Mouse (Mus musculus): Measurements from ENCODE around the gene Fam3c.
A peak's percentile ranks its signal among the peaks of the same experiment; 100 is the strongest.

The Fam3c gene

GRCm38 (mm10) chr6:22350239-22350571 is 5.8 kb downstream of the Fam3c start:
- DNase-seq: no peak

GRCm38 (mm10) chr6:22349531-22350238 is 6.4 kb downstream of the Fam3c start:
- no peak for DNase-seq

GRCm38 (mm10) chr6:22348975-22349374 is 7.1 kb downstream of the Fam3c start:
- DNase-seq: no peak

GRCm38 (mm10) chr6:22348130-22348529 is 7.9 kb downstream of the Fam3c start:
- DNase-seq: no peak

- DNase-seq: no peak
Observed at GRCm38 (mm10) chr6:22347132-22347902, 8.7 kb downstream of the Fam3c start.

GRCm38 (mm10) chr6:22344443-22344842 is 11.6 kb downstream of the Fam3c start:
- DNase-seq: no peak

GRCm38 (mm10) chr6:22343706-22344105 is 12.3 kb downstream of the Fam3c start:
- DNase-seq: no peak

GRCm38 (mm10) chr6:22343292-22343691 is 12.8 kb downstream of the Fam3c start:
- DNase-seq: no peak

GRCm38 (mm10) chr6:22340779-22341178 is 15.3 kb downstream of the Fam3c start:
- DNase-seq: no peak

GRCm38 (mm10) chr6:22339763-22340542 is 16.1 kb downstream of the Fam3c start:
- no peak for DNase-seq

- DNase-seq: no peak
Observed at GRCm38 (mm10) chr6:22332548-22332947, 23.5 kb downstream of the Fam3c start.

GRCm38 (mm10) chr6:22330169-22330960 is 25.7 kb downstream of the Fam3c start:
- no peak for DNase-seq

GRCm38 (mm10) chr6:22327931-22328330 is 28.1 kb downstream of the Fam3c start:
- DNase-seq: no peak

- no peak for DNase-seq
Observed at GRCm38 (mm10) chr6:22327091-22327490, 29.0 kb downstream of the Fam3c start.

GRCm38 (mm10) chr6:22326289-22326688 is 29.8 kb downstream of the Fam3c start:
- no peak for DNase-seq

- DNase-seq: peak; percentile 81
Observed at GRCm38 (mm10) chr6:22325364-22326072, 30.5 kb downstream of the Fam3c start.

- no peak for DNase-seq
Observed at GRCm38 (mm10) chr6:22298059-22298458, 58.0 kb downstream of the Fam3c start.

- DNase-seq: no peak
Observed at GRCm38 (mm10) chr6:22297028-22297427, 59.0 kb downstream of the Fam3c start.

- DNase-seq: no peak
Observed at GRCm38 (mm10) chr6:22293922-22294321, 62.1 kb downstream of the Fam3c start.

GRCm38 (mm10) chr6:22292056-22292455 is 64.0 kb downstream of the Fam3c start:
- DNase-seq: no peak

GRCm38 (mm10) chr6:22290790-22291189 is 65.3 kb downstream of the Fam3c start:
- DNase-seq: no peak

GRCm38 (mm10) chr6:22289461-22290021 is 66.5 kb downstream of the Fam3c start:
- no peak for DNase-seq

Measured in kidney, adult 18-20 months (tissue).